Mouse (Mus musculus): ENCODE results near the gene Mup22. TPM values are rescaled to one million over a fixed set of nuclear protein-coding genes. Genes with fewer than 3 reads are reported as not detected.
"Not testable (repeated sequence)": the region's sequence is repeated elsewhere in the genome, so short reads cannot be mapped to it uniquely, and the experiment has no call there.

Gene Mup22
- not detected for polyA plus RNA-seq (2012; fragmentation: generic; extraction: Trizol)

GRCm38 (mm10) chr4:60821363-60821762 lies at the start of gene Mup22:
TSS of gene Mup22 (minus strand) at chr4:60821463.
- not testable (repeated sequence) for H3K4me3 ChIP-seq; H3K4me2 ChIP-seq (ENCODE audit: low read depth); H3ac ChIP-seq (ENCODE audit: control insufficient read depth, insufficient read length); H3K36me3 ChIP-seq (ENCODE audit: control insufficient read depth, insufficient read depth); H3K27me3 ChIP-seq (ENCODE audit: control insufficient read depth, insufficient read depth, insufficient read length); H3K79me2 ChIP-seq (ENCODE audit: control insufficient read depth, insufficient read depth)

- H3K79me2 ChIP-seq (ENCODE audit: control insufficient read depth, insufficient read depth); H3K27me3 ChIP-seq (ENCODE audit: control insufficient read depth, insufficient read depth, insufficient read length); H3K4me3 ChIP-seq; H3K4me2 ChIP-seq (ENCODE audit: low read depth); H3ac ChIP-seq (ENCODE audit: control insufficient read depth, insufficient read length); H3K36me3 ChIP-seq (ENCODE audit: control insufficient read depth, insufficient read depth): not testable (repeated sequence)
Observed at GRCm38 (mm10) chr4:60840889-60841288, 19.6 kb upstream of the Mup22 start.

Other genes with a start within 250 kb of the Mup22 start
- gene Mup10, start 239.3 kb downstream of the Mup22 start, polyA plus RNA-seq (2012; fragmentation: generic; extraction: Trizol), result not detected
- not detected for gene Mup11, start 159.1 kb downstream of the Mup22 start, polyA plus RNA-seq (2012; fragmentation: generic; extraction: Trizol)
- not detected for gene Mup12, start 80.1 kb downstream of the Mup22 start, polyA plus RNA-seq (2012; fragmentation: generic; extraction: Trizol)

Data from myocyte (in vitro differentiated cells).